Mouse (Mus musculus): ENCODE data around the gene Sgk1. TPM values are rescaled to one million over a fixed set of nuclear protein-coding genes. Genes with fewer than 3 reads are reported as not detected.
A peak's percentile ranks its signal among the peaks of the same experiment; 100 is the strongest.

Sgk1 gene
- polyA plus RNA-seq, 1 experiment from 2014 or later, result 32.6 TPM

GRCm38 (mm10) chr10:21995221-21995620 lies 113.2 kb downstream of the Sgk1 start:
- peak overlapping the region; percentile 68 for H3K4me3 ChIP-seq (ENCODE audit: low read depth, low read length)
- ATAC-seq (ENCODE audit: insufficient read depth), result no peak

GRCm38 (mm10) chr10:21995661-21996308 lies 113.8 kb downstream of the Sgk1 start:
- H3K27ac ChIP-seq (ENCODE audit: low read depth), result no peak overlapping the region
- H3K27me3 ChIP-seq (ENCODE audit: insufficient read depth, low read length), result no peaks in the 10 kb centered on the region
- peaks cover 17% of the 10 kb centered on the region; the same call in 1 of the 2 replicates for H3K36me3 ChIP-seq (ENCODE audit: insufficient read depth)
- H3K9ac ChIP-seq, result peak overlapping the region; percentile 30; the same call in 1 of the 2 replicates
- peak overlapping the region; percentile 68 for H3K4me3 ChIP-seq (ENCODE audit: low read depth, low read length)
- peak; percentile 82 for TF ChIP-seq CTCF (IDR thresholded peaks at IDR 0.05; ENCODE audit: low read depth)
- no peaks in the 10 kb centered on the region for H3K9me3 ChIP-seq (ENCODE audit: low read depth, low read length)
- WGBS, result 48% methylated on average over 11 of the region's 11 CpGs
- no peak for ATAC-seq (ENCODE audit: insufficient read depth)
- peak overlapping the region; percentile 83 for H3K4me2 ChIP-seq
- peak; percentile 88 for DNase-seq
- no peaks in the 10 kb centered on the region for H3K4me1 ChIP-seq (ENCODE audit: insufficient read depth)

More at GRCm38 (mm10) chr10:21995221-21995620, 113.2 kb downstream of the Sgk1 start:
- no peaks in the 10 kb centered on the region for H3K4me1 ChIP-seq (ENCODE audit: insufficient read depth)
- H3K4me2 ChIP-seq, result peak overlapping the region; percentile 83
- peak overlapping the region; percentile 30; the same call in 1 of the 2 replicates for H3K9ac ChIP-seq
- no peaks in the 10 kb centered on the region for H3K9me3 ChIP-seq (ENCODE audit: low read depth, low read length)
- peak; percentile 70 for TF ChIP-seq CTCF (IDR thresholded peaks at IDR 0.05; ENCODE audit: low read depth)
- H3K27me3 ChIP-seq (ENCODE audit: insufficient read depth, low read length), result no peaks in the 10 kb centered on the region
- peak; percentile 96 for DNase-seq
- no peak overlapping the region for H3K27ac ChIP-seq (ENCODE audit: low read depth)
- H3K36me3 ChIP-seq (ENCODE audit: insufficient read depth), result peaks cover 17% of the 10 kb centered on the region; the same call in 1 of the 2 replicates
- WGBS, result 6% methylated on average over 12 of the region's 12 CpGs

- no peak overlapping the region; the same call in 1 of the 2 replicates for H3K9ac ChIP-seq
- no peaks in the 10 kb centered on the region for H3K9me3 ChIP-seq (ENCODE audit: low read depth, low read length)
- no peaks in the 10 kb centered on the region for H3K27me3 ChIP-seq (ENCODE audit: insufficient read depth, low read length)
- H3K4me3 ChIP-seq (ENCODE audit: low read depth, low read length), result peak overlapping the region; percentile 68; the same call in 1 of the 2 replicates
- ATAC-seq (ENCODE audit: insufficient read depth) (no peak), DNase-seq (no peak)
- no peaks in the 10 kb centered on the region for H3K4me1 ChIP-seq (ENCODE audit: insufficient read depth)
- peak overlapping the region; percentile 83 for H3K4me2 ChIP-seq
- H3K36me3 ChIP-seq (ENCODE audit: insufficient read depth), result peaks cover 17% of the 10 kb centered on the region; the same call in 1 of the 2 replicates
- 90% methylated on average over 14 of the region's 14 CpGs for WGBS
- no peak overlapping the region for H3K27ac ChIP-seq (ENCODE audit: low read depth)
- TF ChIP-seq CTCF (IDR thresholded peaks at IDR 0.05; ENCODE audit: low read depth), result no peak
These were observed 114.9 kb downstream of the Sgk1 start for GRCm38 (mm10) chr10:21996660-21997447.

- Histone ChIP-seq H3K4me3 (ENCODE audit: low read depth, low read length) (peak overlapping the region; percentile 8; the same call in 1 of the 2 replicates), H3K36me3 (ENCODE audit: insufficient read depth) (peaks cover 17% of the 10 kb centered on the region; the same call in 1 of the 2 replicates), H3K9me3 (ENCODE audit: low read depth, low read length) (no peaks in the 10 kb centered on the region), H3K27me3 (ENCODE audit: insufficient read depth, low read length) (no peaks in the 10 kb centered on the region), H3K4me1 (ENCODE audit: insufficient read depth) (no peaks in the 10 kb centered on the region), H3K4me2 (peak overlapping the region; percentile 83; the same call in 1 of the 2 replicates), H3K9ac (no peak overlapping the region), H3K27ac (ENCODE audit: low read depth) (no peak overlapping the region)
- 81% methylated on average over 12 of the region's 12 CpGs for WGBS
- TF ChIP-seq CTCF (IDR thresholded peaks at IDR 0.05; ENCODE audit: low read depth), result no peak
- DNase-seq, result no peak
- no peak for ATAC-seq (ENCODE audit: insufficient read depth)
These were observed 115.7 kb downstream of the Sgk1 start for GRCm38 (mm10) chr10:21997550-21998204.

- WGBS, result 71% methylated on average over 28 of the region's 28 CpGs
- Histone ChIP-seq H3K9ac (no peak overlapping the region; the same call in 1 of the 2 replicates), H3K4me1 (ENCODE audit: insufficient read depth) (no peaks in the 10 kb centered on the region), H3K4me2 (peak overlapping the region; percentile 43), H3K9me3 (ENCODE audit: low read depth, low read length) (no peaks in the 10 kb centered on the region), H3K4me3 (ENCODE audit: low read depth, low read length) (peak overlapping the region; percentile 21), H3K27me3 (ENCODE audit: insufficient read depth, low read length) (no peaks in the 10 kb centered on the region), H3K27ac (ENCODE audit: low read depth) (no peak overlapping the region), H3K36me3 (ENCODE audit: insufficient read depth) (peaks cover 17% of the 10 kb centered on the region; the same call in 1 of the 2 replicates)
- no peak for TF ChIP-seq CTCF (IDR thresholded peaks at IDR 0.05; ENCODE audit: low read depth)
- DNase-seq (no peak), ATAC-seq (ENCODE audit: insufficient read depth) (no peak)
These were observed 116.7 kb downstream of the Sgk1 start for GRCm38 (mm10) chr10:21998503-21999180.

- 64% methylated on average over 10 of the region's 10 CpGs for WGBS
- ATAC-seq (ENCODE audit: insufficient read depth) (no peak), DNase-seq (no peak)
- TF ChIP-seq CTCF (IDR thresholded peaks at IDR 0.05; ENCODE audit: low read depth), result no peak
- Histone ChIP-seq H3K4me3 (ENCODE audit: low read depth, low read length) (no peak overlapping the region), H3K27me3 (ENCODE audit: insufficient read depth, low read length) (no peaks in the 10 kb centered on the region), H3K9me3 (ENCODE audit: low read depth, low read length) (no peaks in the 10 kb centered on the region), H3K36me3 (ENCODE audit: insufficient read depth) (peaks cover 17% of the 10 kb centered on the region; the same call in 1 of the 2 replicates), H3K4me1 (ENCODE audit: insufficient read depth) (no peaks in the 10 kb centered on the region), H3K4me2 (no peak overlapping the region), H3K9ac (no peak overlapping the region), H3K27ac (ENCODE audit: low read depth) (no peak overlapping the region)
These were observed 118.7 kb downstream of the Sgk1 start for GRCm38 (mm10) chr10:22000491-22001306.
